Mouse (Mus musculus): ENCODE measurements around the gene Mgat5.
A peak's percentile ranks its signal among the peaks of the same experiment; 100 is the strongest.

The Mgat5 gene

GRCm38 (mm10) chr1:127305582-127305981 is 100.8 kb downstream of the Mgat5 start:
- no peak for DNase-seq (ENCODE audit: extremely low read depth, low read depth)

DNA sequence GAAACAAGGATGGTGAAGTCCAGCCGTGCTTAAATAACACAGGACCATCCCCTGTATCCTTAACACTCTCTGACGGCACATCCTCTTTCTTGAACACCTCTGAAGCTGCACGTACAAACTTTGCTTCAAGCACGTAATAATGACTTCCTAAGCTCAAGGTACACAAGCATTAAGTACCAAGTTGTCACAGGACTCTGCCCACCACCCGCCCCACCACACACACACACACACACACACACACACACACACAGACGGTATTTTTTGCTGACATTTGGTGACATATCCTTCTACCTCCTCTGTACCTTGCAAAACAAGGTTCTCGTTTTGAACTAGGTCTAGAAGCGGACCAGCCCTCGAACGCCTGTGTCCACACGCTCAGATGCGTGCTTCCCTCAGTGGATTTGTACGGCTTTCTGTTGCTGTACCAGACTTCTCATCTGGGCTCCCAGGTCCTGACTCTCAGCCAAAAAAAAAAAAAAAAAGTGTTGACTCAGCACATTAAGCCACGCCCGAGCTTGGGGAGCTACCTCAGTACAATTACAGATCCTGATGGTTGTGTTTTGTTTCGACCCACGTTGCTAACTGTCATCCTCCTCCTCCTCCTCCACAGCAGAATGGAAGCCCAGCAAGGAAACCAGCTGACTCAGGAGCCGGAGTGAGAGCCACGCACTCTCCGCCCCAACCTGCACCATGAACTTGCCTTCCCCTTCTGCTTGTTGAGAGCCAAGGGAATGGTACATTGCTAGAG is 101.4 kb downstream of the Mgat5 start:
- no peak for DNase-seq (ENCODE audit: extremely low read depth, low read depth)

- DNase-seq (ENCODE audit: extremely low read depth, low read depth) = no peak
Measured at GRCm38 (mm10) chr1:127307361-127307760, 102.5 kb downstream of the Mgat5 start.

DNA sequence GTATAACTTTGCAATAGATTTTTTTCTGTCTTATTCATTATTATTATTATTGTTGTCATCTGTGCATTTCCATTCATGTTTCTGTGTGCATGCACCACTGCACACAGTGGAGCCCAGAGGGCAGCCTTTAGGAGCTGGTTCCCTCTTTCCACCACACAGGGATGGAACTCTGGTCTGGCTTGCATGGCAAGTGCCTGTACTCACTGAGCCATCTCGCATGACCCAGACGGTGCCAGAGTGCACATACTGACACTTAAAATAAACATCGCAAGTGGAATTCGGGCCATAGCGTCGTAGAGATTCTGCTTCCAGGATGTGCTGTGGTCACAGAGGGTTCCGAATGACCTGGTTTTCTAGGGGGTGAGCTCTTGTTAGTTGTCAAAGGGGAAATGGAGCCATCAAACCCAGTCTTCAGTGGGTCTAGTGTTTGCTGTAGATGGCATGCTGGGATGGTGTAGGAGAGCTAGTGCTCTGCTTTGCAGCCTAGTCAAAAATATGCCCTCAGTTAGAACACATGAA is 103.5 kb downstream of the Mgat5 start:
- no peak for DNase-seq (ENCODE audit: extremely low read depth, low read depth)

DNA sequence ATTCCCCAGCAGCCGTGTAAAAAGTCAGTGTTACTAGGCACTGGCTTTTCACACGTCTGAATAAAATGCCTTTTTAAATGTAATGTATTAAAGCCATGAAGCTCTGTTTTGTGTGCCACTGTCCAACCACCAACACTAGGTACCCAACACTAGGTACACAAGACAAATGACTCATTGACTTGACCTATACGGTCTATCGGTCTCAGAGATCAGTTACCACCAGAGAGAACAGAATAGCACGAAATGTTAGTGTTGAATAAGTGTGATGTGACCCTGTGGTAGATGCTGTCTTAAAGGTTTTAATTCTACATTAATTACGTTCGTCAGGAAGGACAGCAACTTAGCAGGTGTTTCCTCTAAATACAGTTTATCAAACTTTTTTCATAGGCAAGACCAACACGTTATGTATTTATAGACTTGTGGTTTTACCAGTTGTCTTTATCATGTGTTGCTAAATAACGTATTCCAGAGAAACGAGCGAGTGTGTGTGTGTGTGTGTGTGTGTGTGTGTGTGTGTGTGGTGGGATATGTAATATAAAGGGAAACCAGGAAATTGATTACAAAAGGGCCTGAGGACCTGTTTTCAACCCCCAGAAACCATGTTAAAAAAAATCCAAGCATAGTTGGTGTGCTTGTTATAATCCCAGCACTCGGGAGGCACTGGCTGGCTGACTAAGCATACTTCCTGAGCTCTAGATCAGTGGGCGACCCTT is 104.3 kb downstream of the Mgat5 start:
- DNase-seq (ENCODE audit: extremely low read depth, low read depth) = peak; percentile 90

DNA sequence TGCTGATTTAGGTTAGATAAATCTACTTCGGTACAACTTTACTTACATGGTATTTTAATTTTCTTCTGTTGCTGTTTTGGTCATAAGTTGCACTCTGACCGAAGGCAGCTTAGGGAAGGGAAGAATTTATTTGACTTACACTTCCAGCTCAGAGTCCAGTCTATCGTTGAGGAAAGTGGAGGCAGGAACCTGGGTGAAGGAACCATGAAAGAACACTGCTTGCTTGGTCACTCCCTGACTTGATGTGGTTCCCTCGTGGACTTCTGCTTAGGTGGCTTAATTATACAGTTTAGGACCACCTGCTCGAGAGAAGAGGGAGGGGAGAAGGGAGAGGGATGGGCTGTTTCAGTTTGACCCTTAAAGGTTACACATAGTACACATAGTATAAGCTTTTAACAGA is 105.2 kb downstream of the Mgat5 start:
- no peak for DNase-seq (ENCODE audit: extremely low read depth, low read depth)

DNA sequence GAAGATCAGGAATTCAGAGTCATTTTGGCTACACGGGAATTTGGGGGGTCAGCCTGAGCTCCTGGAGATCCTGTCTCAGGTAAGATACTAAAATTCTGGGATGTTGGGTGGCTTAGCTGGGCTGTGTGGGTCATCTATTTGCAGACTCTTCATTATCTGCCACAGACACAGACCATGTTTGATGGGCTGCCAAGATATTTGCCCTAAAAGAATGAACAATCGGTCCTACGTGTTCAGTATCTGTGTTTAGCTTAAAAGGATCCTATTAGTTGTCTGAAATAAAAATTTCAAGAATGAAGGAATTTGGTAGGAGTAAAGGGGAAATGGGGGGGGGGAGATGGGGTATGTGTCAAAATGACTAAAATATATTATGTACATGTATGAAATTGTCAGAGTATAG is 105.9 kb downstream of the Mgat5 start:
- no peak for DNase-seq (ENCODE audit: extremely low read depth, low read depth)

GRCm38 (mm10) chr1:127313652-127314350 is 109.0 kb downstream of the Mgat5 start:
- no peak for DNase-seq (ENCODE audit: extremely low read depth, low read depth)

DNA sequence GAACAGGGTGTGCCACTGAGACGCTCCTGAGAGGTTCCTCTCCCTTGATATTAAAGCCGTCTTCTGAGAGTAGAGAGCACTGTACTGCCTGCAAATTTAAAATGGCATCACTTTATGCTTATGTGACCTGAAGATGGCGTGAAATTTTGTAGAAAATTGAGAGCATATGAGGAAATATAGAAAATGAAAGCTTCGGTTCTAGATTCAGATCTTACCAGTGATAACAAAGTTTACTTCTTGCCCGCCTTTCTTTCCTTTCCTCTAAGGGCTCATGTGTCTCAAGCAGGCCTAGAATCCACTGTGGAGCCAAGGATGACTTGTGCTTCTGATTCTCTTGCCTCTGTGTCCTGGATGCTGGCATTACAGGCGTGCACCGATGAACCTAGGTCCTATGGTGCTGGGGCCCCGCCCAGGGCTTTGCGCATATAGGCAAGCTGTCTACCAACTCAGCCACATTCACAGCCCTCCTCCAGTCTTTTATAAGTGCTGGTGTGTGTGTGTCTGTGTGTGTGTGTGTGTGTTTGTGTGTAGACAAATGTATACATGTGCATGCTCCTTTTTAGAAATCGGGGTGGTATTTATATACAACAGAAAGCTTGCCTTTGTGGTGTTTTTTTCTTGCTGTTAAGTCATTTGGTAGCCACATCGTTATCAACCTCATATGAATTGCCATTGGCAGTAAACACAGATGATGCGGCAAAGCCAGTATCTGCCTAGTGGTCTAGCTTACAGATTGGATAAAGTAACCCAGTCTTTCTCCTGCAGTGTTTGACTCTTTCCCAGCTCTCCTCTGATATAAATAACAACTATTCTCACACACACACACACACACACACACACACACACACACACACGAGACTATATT is 111.2 kb downstream of the Mgat5 start:
- peak; percentile 33 for DNase-seq (ENCODE audit: extremely low read depth, low read depth)

- no peak for DNase-seq (ENCODE audit: extremely low read depth, low read depth)
Measured at GRCm38 (mm10) chr1:127316651-127317050, 111.8 kb downstream of the Mgat5 start.

- DNase-seq (ENCODE audit: extremely low read depth, low read depth) = no peak
Measured at GRCm38 (mm10) chr1:127317541-127317940, 112.7 kb downstream of the Mgat5 start.

DNA sequence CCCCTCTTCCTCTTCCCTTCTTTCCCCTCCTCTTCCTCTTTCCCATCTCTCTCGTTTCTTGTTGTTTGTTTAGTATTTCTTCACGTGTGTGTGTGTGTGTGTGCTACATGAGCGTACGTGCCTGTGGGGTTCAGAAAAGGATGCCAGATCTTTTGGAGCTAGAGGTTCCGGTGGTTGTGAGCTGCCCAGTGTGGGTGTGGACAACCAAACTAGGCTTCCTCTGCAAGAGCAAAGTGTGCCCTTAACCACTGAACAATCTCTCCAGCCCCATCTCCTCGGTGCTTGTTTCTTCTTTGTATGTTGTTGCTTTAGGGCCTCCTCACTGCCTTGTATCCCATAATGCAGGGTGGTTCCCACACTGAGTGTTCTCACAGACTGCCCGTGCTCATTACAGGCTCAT is 113.7 kb downstream of the Mgat5 start:
- DNase-seq (ENCODE audit: extremely low read depth, low read depth) = no peak

GRCm38 (mm10) chr1:127319768-127320167 is 115.0 kb downstream of the Mgat5 start:
- no peak for DNase-seq (ENCODE audit: extremely low read depth, low read depth)

- DNase-seq (ENCODE audit: extremely low read depth, low read depth) = no peak
Measured at GRCm38 (mm10) chr1:127320956-127321355, 116.1 kb downstream of the Mgat5 start.

GRCm38 (mm10) chr1:127321638-127322037 is 116.8 kb downstream of the Mgat5 start:
- DNase-seq (ENCODE audit: extremely low read depth, low read depth) = peak; percentile 59

DNA sequence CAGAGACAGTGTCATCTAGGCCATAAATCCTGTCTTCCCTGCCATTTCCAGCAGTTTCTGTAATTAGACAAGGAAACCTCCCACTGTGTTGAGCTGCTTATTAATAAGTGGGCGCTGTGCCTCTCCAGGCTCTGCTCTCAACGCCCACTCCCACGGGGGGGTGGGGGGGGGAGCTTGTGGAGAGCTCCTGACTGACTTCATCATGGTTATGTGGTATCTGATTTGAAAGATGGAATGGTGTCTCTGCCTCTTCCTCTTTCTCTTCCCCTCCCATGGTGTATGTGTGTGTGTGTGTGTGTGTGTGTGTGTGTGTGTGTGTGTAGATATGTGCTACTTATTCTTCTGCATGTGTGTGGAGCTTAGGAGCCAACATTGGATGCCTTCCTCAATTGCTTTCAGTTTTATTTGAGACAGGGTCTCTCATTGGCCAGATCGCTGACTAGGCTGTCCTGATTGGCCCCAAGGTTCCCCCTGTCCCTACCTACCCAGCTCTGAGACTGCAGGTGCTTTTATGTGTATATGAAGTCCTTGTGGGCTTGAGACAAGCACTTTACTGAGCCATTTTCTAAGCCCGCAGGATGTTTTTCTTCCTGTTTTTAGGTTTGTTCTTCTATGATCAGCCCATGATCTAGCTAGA is 117.5 kb downstream of the Mgat5 start:
- peak; percentile 26 for DNase-seq (ENCODE audit: extremely low read depth, low read depth)

GRCm38 (mm10) chr1:127325601-127326198 is 120.9 kb downstream of the Mgat5 start:
- no peak for DNase-seq (ENCODE audit: extremely low read depth, low read depth)

GRCm38 (mm10) chr1:127327773-127328172 is 123.0 kb downstream of the Mgat5 start:
- no peak for DNase-seq (ENCODE audit: extremely low read depth, low read depth)

DNA sequence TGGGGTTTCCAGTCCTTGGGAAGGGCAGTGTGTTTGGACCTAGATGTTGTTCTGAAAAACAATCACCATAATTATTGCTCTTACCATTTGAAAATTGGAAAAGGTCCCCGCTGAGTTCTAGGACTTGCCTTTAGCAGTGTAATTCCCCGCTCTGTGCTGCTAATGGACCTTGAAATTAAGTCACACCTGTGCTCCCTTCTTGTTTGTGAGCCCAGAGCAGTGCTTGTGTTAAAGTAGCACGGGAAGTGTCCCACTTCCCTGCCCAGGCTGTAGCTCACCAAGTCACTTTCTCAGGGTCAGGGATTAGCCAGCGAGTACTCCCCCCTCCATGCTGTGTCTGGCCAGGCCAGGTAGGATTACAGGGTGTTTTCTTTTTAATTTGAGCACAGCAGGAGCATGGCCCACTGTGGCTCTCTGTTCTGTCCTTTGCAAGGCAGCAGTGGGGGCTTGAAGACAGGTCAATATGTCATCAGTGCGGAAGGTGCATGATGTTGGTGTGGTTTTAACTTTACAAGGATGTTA is 123.6 kb downstream of the Mgat5 start:
- no peak for DNase-seq (ENCODE audit: extremely low read depth, low read depth)

DNA sequence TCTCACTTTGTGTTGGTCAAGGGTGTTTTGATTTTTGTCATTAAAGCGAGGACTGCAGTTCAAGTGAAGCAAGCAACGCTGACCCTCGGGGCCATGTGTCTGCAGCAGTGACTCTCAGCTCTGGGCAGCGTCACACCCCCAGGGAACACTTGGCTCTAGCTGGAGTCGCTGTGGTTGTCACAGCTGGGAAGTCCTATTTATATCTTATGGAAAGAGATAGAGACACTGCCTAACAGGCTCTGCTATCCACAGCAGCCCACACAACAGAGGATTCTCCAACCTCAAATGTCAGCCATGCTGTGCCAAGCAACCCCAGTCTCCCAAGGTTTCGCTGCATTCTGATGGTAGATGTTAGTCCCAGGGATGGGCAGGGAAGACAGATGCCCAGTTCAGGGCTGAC is 125.0 kb downstream of the Mgat5 start:
- no peak for DNase-seq (ENCODE audit: extremely low read depth, low read depth)
